Mouse (Mus musculus) granulocyte monocyte progenitor cell, adult 5-6 weeks (primary cell): ENCODE measurements around the gene Iah1. TPM values are rescaled to one million over a fixed set of nuclear protein-coding genes. Genes with fewer than 3 reads are reported as not detected.

ENCODE experiments used
- ATAC-seq: replicated peaks from 2 replicates; pipeline ENCODE4 v1.8.0; 2016; ENCODE audit warnings: mild to moderate bottlenecking, moderate TSS enrichment, inconsistent platforms; ENCODE audit not compliant: poor library complexity, severe bottlenecking
- total RNA-seq, 2 experiments: library from RNA; stranded (forward) in 1 of 2; stranded (reverse) in 1 of 2; fragments of 200-712, 200-1000 nt in 1 of 2; fragments of >200 nt in 1 of 2; fragmentation: Nextera tagmentation in 1 of 2; gene quantifications; 2 replicates each; pipeline ENCODE4 v1.2.3; 2014 to 2017

Gene Iah1
- total RNA-seq, 2 experiments from 2014 or later: 34.6 to 46.8 TPM

DNA sequence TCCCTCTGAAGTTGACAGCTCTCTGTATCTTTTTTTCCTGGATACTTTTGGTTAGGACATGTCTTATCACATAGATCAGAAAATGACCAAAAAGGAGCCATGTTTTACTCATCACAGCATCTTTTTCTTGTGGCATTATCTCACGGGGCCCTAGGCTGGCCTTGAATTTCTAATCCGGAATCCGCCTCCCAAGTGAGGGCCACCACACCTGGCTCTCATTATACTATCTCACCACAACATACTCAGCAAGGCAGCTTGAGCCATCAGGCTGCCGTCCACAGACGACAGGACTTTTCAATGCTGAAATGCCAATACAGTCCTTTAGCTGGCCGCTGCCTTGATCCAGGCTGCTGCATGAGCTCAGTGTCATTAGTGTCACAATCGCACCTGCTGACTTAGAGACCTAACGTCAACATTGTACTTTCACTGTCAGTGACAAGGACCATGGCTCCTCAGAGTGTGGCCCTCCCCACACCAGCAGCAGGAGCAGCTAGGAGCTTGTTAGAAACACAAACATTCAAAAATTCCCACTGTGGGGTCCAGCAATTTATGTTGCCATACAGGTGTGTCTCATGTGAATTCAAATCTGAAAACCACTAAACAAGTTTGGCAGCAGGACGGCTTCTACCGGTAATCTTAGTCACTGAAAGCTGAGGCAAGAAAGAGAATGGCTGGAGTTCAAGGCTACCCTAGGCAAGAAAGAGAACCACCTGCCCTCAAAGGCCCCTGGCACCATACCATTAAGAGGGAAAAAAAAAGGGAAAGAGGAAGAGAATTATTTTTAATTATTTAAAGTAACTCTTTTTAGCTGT lies 48.6 kb downstream of the Iah1 start:
- ATAC-seq: no peak

GRCm38 (mm10) chr12:21368376-21369086 lies 52.3 kb downstream of the Iah1 start:
- ATAC-seq: peak; percentile 0; the same call in 1 of the 2 replicates

DNA sequence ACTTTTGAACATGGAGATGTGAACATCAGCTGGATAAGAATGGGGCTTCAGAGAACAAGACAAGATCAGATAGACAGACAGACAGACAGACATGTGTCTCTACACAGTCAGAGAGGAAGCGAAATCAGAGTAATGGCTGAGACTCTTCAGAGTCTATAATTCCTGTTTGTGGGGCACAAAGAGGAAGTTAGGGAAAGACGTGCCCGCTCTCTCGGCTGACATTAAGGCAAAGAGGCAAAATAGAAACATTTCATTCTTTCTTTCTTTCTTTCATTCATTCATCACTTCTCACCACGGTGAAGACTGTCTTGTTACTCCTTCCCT lies 52.9 kb downstream of the Iah1 start:
- peak; percentile 58 for ATAC-seq

DNA sequence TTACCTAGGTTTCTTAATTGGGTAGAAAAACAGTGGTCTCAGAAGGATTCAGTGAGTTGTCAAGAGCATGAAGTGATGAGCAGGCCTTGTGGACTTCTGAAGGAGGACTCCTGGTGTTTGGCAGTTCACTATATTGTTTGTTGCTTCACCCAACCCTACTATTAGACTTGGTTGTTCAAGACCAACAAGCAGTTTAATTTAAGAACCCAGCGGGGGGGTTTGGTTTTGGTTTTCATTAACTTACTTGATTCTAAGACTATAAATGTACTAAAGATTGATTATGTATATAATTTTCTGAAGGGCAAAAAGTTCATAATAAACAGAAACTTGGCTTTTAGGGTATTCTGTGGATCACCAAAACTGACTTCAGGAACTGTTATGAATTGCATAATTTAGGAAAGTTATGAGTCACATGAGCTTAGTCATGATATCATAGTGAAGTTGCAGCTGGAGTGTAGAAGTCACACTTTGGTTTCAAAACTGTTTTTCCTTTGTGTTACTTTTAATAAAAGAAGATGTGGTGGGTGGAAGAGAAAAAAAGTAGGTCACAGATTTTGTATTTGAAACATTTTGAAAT lies 53.9 kb downstream of the Iah1 start:
- peak; percentile 31 for ATAC-seq

DNA sequence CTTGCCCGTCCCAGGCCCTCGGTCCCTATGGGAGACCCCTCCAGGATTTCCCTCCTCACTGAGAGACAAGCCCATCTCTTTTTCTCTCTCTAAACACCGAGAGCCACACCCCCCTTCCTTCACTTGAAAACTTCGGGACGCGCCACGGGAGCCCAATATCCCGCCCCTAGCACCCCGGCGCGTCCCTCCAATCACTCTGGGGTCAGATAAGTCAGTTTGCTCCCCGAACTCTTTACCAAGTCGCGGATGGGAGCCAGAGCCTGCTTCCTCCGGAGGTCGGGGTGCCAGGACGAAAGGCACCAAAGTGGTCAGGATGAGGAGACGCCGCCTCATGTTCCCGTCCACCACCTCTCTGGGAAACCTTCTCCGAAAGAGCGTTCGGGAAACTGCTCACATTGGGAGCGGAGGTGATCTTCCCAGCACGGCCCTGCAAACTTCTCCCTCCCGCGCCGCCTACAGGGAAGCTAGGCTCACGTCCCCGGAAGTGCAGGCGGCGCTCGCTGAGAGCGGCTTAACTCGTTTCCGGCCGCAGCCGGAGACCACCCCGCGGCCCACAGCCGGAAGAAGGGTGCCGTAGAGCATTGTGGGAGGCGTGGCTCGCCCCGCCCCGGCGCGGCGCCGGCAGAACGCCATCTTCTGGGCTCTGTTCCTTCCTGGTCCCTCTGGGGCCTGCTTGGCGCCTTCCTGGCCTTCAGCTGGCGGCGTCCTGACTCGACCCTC lies 57.1 kb downstream of the Iah1 start, which contains the start of gene Adam17:
Adam17 (minus strand) TSS at position 533 of the 720 bp plus-strand sequence.
- peak; percentile 80 for ATAC-seq

Other genes with a start within 250 kb of the Iah1 start
- 123 and 125 TPM in 2 replicates for gene Cpsf3, start 31.0 kb upstream of the Iah1 start, total RNA-seq (2014; fragmentation: Nextera tagmentation)
- 100 and 103 TPM in 2 replicates for gene Cpsf3, start 31.0 kb upstream of the Iah1 start, total RNA-seq (2017)
- 32.0 and 33.8 TPM in 2 replicates for gene Itgb1bp1, start 30.1 kb upstream of the Iah1 start, total RNA-seq (2014; fragmentation: Nextera tagmentation)
- gene Itgb1bp1, start 30.1 kb upstream of the Iah1 start, total RNA-seq (2017): 32.7 and 40.8 TPM in 2 replicates
- 40.7 and 44.9 TPM in 2 replicates for gene Adam17, start 57.2 kb downstream of the Iah1 start, total RNA-seq (2014; fragmentation: Nextera tagmentation)
- 52.1 and 54.9 TPM in 2 replicates for gene Adam17, start 57.2 kb downstream of the Iah1 start, total RNA-seq (2017)
- 218 and 229 TPM in 2 replicates for gene Ywhaq, start 101.2 kb downstream of the Iah1 start, total RNA-seq (2014; fragmentation: Nextera tagmentation)
- 198 and 212 TPM in 2 replicates for gene Ywhaq, start 101.2 kb downstream of the Iah1 start, total RNA-seq (2017)